Mouse (Mus musculus): ENCODE data around the gene Cd38. TPM values are rescaled to one million over a fixed set of nuclear protein-coding genes. Genes with fewer than 3 reads are reported as not detected.

The Cd38 gene
- polyA plus RNA-seq (2015; fragmentation: Nextera tagmentation; extraction: Ambion mirVana) = 27.2 and 28.3 TPM in 2 replicates

DNA sequence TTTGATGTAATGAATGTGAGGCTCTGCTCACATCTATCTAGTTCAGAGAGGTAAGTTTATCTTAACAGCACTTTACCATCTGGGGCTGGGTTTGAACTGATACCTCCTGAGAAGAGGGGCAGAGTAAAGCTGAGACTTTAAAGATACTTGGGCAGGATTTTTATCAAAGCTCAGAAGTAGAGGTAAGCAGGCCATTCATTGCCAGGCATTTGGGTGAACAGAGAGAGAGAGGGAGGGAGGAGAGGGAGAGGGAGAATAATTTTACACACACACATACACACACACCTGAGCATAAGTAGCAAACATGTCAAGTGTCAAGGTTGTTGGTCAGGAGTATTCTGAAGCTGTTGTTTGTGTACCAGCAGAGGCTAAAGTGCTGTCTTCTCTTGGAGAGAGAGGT, at the start of gene Cd38:
Gene Cd38, plus strand, starts transcription at position 301 of the 400 bp plus-strand sequence.
- ATAC-seq (ENCODE audit: borderline replicate concordance, extremely low read depth, low FRiP score, low TSS enrichment) = no peak
- H3K9ac ChIP-seq = peak within 1 kb of the TSS; percentile 33
- peak within 1 kb of the TSS; percentile 70 for H3K27ac ChIP-seq
- peak within 1 kb of the TSS; percentile 66 for H3K4me2 ChIP-seq
- peak within 1 kb of the TSS; percentile 42 for H3K4me3 ChIP-seq
- H3K27me3 ChIP-seq = no peaks in the 10 kb centered on the region
- peaks cover 10% of the 10 kb centered on the region for H3K4me1 ChIP-seq
- H3K36me3 ChIP-seq = no peaks in the 10 kb centered on the region
- H3K9me3 ChIP-seq = no peaks in the 10 kb centered on the region

DNA sequence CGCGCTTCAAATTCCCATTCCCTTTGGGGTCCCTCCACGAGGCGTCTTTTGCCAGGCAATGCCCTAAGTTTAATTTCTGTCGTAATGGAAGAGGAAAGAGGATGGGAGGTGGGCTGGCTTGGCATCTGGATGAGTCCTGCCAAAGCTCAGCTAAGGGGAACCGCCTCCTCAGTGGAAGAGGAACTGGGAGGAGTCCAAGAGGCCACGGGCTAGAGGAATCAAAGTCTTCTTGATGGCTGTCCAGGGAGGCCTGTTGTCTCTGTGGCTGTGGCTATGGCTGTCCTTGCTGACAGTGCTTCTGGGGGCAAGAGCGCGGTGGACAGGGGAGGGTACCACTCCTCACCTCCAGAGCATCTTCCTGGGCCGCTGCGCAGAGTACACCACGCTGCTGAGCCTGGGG, 49.7 kb upstream of the Cd38 start, which contains the start of gene Bst1:
Gene Bst1, plus strand, starts transcription at position 191 of the 400 bp plus-strand sequence.
- peak; percentile 41 for ATAC-seq (ENCODE audit: borderline replicate concordance, extremely low read depth, low FRiP score, low TSS enrichment)
- Histone ChIP-seq H3K4me1 (peaks cover 9% of the 10 kb centered on the region; the same call in 1 of the 2 replicates), H3K9me3 (no peaks in the 10 kb centered on the region), H3K36me3 (no peaks in the 10 kb centered on the region), H3K4me3 (no peak within 1 kb of the TSS), H3K27ac (no peak within 1 kb of the TSS), H3K27me3 (no peaks in the 10 kb centered on the region), H3K9ac (no peak within 1 kb of the TSS), H3K4me2 (no peak within 1 kb of the TSS)
- 57% methylated on average over 12 of the region's 12 CpGs for WGBS

DNA sequence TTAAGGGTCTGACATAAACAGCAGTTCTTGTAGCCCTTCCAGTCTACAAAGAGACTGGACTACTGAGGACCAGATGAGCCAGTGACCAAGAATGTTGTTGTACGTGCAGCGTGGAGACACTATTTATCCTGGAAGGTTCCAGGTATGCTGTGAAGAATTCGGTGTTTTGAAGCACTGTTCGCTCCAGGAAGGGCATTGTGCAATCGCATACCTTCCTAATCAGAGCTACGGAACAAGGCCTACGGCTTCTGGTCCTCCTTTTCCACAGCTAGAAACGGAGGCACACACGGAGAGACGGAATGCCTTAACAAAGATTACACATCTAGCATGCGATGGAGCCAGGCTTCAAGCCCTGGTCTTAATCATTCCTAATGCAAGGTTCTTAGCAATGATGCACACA, 47.6 kb upstream of the Cd38 start:
- no peak overlapping the region for H3K4me2 ChIP-seq
- WGBS = 55% methylated on average over 11 of the region's 11 CpGs
- no peak overlapping the region for H3K9ac ChIP-seq
- ATAC-seq (ENCODE audit: borderline replicate concordance, extremely low read depth, low FRiP score, low TSS enrichment) = peak; percentile 32; the same call in 1 of the 2 replicates
- H3K4me3 ChIP-seq = no peak overlapping the region
- H3K27me3 ChIP-seq = no peaks in the 10 kb centered on the region
- no peaks in the 10 kb centered on the region for H3K36me3 ChIP-seq
- H3K4me1 ChIP-seq = peaks cover 9% of the 10 kb centered on the region; the same call in 1 of the 2 replicates
- H3K9me3 ChIP-seq = no peaks in the 10 kb centered on the region
- peak overlapping the region; percentile 29; the same call in 1 of the 2 replicates for H3K27ac ChIP-seq

DNA sequence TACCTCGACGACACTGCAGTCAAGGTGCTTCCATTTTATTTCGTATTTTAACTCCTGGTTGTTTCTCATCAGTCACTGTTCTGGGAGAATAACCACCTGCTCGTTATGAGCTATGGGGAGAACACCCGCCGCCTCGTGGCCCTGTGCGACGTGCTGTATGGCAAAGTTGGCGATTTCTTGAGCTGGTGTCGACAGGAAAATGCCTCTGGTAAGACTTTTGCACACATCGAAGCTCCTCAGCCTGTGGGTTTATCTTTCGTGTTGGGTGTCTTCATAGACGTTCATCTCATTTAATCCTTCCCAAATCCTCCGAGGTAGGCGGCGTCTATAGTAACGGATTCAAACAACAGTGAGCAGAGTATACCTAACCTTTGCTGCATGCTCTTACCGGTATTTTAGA, 46.8 kb upstream of the Cd38 start, which contains the start of gene Fbxl5:
Gene Fbxl5, minus strand, starts transcription at position 101 of the 400 bp plus-strand sequence.
- no peaks in the 10 kb centered on the region for H3K27me3 ChIP-seq
- no peak within 1 kb of the TSS for H3K9ac ChIP-seq
- no peaks in the 10 kb centered on the region for H3K9me3 ChIP-seq
- H3K4me1 ChIP-seq = peaks cover 9% of the 10 kb centered on the region; the same call in 1 of the 2 replicates
- H3K4me3 ChIP-seq = no peak within 1 kb of the TSS
- no peak within 1 kb of the TSS for H3K4me2 ChIP-seq
- H3K27ac ChIP-seq = peak within 1 kb of the TSS; percentile 29; the same call in 1 of the 2 replicates
- 79% methylated on average over 19 of the region's 19 CpGs for WGBS
- ATAC-seq (ENCODE audit: borderline replicate concordance, extremely low read depth, low FRiP score, low TSS enrichment) = no peak
- no peaks in the 10 kb centered on the region for H3K36me3 ChIP-seq

DNA sequence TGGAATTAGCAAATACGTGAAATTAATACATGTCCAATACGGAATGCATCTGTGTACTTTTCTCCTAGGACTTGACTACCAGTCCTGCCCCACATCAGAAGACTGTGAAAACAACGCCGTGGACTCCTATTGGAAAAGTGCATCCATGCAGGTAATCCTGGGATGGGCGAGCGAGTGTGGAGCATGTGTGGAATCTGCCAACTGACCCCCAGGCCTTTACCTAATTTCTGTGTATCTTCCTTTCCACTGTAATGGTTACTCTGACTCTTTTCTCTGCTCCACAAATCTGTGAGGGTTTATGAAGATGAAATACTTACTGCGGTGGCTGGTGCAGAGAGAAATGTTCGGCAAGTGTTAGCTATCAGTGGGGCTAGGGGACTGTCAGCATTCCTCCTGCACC, 46.2 kb upstream of the Cd38 start:
- Histone ChIP-seq H3K9me3 (no peaks in the 10 kb centered on the region), H3K4me1 (peaks cover 9% of the 10 kb centered on the region; the same call in 1 of the 2 replicates), H3K27ac (no peak overlapping the region), H3K4me3 (no peak overlapping the region), H3K4me2 (no peak overlapping the region), H3K36me3 (no peaks in the 10 kb centered on the region), H3K9ac (no peak overlapping the region), H3K27me3 (no peaks in the 10 kb centered on the region)
- 93% methylated on average over 8 of the region's 8 CpGs for WGBS
- no peak for ATAC-seq (ENCODE audit: borderline replicate concordance, extremely low read depth, low FRiP score, low TSS enrichment)

DNA sequence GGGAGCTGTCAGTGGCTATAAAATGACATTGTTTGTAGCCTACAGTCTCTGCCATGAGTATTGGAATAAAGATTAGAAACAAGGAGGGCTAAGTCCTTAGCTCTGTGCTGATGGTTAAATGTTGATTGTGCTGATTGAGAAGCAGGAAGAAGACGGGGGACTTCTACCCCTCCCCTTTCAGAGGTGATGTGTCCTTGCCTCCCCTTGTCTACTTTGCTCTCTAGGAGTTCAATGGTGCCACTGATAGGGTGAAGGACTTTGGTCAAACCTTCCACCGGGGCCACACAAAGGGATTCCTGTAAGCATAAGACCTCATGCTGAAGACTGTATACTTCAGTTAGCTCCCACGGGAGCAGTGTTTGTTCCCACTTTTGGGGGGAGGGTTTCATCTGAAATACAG, 45.5 kb upstream of the Cd38 start:
- Histone ChIP-seq H3K9ac (no peak overlapping the region), H3K9me3 (no peaks in the 10 kb centered on the region), H3K27me3 (no peaks in the 10 kb centered on the region), H3K4me3 (no peak overlapping the region), H3K4me1 (peaks cover 9% of the 10 kb centered on the region; the same call in 1 of the 2 replicates), H3K4me2 (no peak overlapping the region), H3K27ac (no peak overlapping the region), H3K36me3 (no peaks in the 10 kb centered on the region)
- 61% methylated on average over 3 of the region's 3 CpGs for WGBS
- no peak for ATAC-seq (ENCODE audit: borderline replicate concordance, extremely low read depth, low FRiP score, low TSS enrichment)

DNA sequence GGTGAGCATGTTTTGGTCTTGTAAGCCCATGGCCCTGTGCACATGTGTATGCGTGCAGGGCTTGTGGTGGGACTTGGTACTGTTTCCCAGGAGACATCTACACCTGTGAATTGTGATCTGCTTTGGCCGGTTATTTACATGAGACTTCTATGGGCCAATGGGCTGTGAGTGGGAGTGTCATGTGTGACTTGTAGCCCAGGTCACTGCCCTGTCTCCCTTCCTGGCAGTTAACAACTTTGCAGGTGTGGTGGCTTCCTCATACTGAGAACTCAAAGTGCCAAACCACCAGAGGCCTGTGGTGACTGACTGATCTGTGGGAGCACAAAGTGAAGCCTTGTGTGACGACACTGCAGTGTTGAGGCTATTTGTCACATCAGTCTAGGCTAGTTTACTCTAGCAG, 43.8 kb upstream of the Cd38 start:
- no peak overlapping the region for H3K4me2 ChIP-seq
- H3K9ac ChIP-seq = no peak overlapping the region
- H3K27ac ChIP-seq = no peak overlapping the region
- H3K4me3 ChIP-seq = no peak overlapping the region
- WGBS = 72% methylated on average over 3 of the region's 3 CpGs
- no peaks in the 10 kb centered on the region for H3K9me3 ChIP-seq
- no peaks in the 10 kb centered on the region for H3K27me3 ChIP-seq
- H3K36me3 ChIP-seq = no peaks in the 10 kb centered on the region
- peaks cover 5% of the 10 kb centered on the region; the same call in 1 of the 2 replicates for H3K4me1 ChIP-seq
- peak; percentile 49; the same call in 1 of the 2 replicates for ATAC-seq (ENCODE audit: borderline replicate concordance, extremely low read depth, low FRiP score, low TSS enrichment)

DNA sequence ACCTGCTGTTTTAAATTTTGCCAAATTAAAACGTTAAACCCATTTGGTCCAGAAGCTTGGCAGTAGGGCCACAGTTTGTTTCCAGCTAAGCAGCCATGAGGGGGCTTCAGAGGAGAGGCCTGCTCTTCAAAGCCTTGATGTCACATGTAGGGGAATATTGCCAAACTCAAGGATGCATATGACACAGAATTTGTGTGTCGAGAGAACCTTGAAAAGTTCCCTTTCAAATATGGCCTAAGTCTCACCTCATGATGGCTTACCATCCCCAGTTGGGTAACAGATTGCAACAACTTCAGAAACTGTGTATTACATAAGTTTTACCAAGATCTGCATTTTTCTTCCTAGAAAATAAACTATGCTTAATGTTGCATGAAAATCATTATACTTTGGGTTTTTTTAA, 41.5 kb upstream of the Cd38 start:
- Histone ChIP-seq H3K9me3 (no peaks in the 10 kb centered on the region), H3K36me3 (no peaks in the 10 kb centered on the region), H3K27ac (no peak overlapping the region), H3K4me1 (no peaks in the 10 kb centered on the region), H3K4me2 (no peak overlapping the region), H3K4me3 (no peak overlapping the region), H3K27me3 (no peaks in the 10 kb centered on the region), H3K9ac (no peak overlapping the region)
- 84% methylated on average over 2 of the region's 2 CpGs for WGBS
- no peak for ATAC-seq (ENCODE audit: borderline replicate concordance, extremely low read depth, low FRiP score, low TSS enrichment)

DNA sequence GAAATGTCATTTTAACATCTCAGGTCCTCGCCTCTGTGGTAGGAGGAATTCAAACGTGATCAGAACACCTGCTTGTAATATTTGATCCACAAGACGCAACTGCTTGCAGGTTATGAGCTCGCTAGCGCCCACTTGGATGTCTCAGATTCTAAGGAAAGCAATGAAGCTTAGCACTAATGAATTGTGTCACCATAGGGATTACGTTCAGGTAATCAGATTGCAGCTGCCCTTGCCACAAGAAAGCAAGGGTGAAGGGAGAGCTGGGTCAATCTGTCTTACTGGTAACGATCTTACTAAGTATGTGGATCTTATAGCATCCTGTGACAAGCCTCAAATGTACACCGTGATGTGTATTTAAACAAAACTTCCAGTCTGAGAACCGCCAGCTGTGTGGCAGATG, 41.0 kb upstream of the Cd38 start:
- no peaks in the 10 kb centered on the region for H3K4me1 ChIP-seq
- no peak overlapping the region for H3K4me2 ChIP-seq
- WGBS = 64% methylated on average over 9 of the region's 9 CpGs
- no peak overlapping the region for H3K4me3 ChIP-seq
- H3K36me3 ChIP-seq = no peaks in the 10 kb centered on the region
- ATAC-seq (ENCODE audit: borderline replicate concordance, extremely low read depth, low FRiP score, low TSS enrichment) = no peak
- no peaks in the 10 kb centered on the region for H3K9me3 ChIP-seq
- H3K9ac ChIP-seq = no peak overlapping the region
- H3K27ac ChIP-seq = no peak overlapping the region
- no peaks in the 10 kb centered on the region for H3K27me3 ChIP-seq

DNA sequence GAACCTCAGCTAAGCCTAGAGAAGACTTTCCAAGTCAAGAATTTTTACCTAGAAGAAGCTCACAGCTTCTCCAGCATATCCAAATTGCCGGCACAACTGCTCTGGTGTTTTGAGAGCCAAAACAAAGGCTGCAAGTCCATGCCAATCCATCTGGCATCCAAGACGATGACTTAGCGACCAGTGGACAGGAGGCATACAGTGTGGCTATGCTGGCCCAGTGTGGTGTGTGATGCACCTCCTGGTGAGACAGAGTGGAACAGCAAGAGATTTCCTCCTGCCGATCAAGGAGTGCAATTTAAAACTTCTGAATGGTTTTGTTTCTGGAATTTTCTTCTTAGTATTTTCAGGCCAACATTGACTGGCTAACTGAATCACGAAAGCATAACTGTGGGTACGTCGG, 31.8 kb upstream of the Cd38 start:
- Histone ChIP-seq H3K4me2 (no peak overlapping the region), H3K9ac (no peak overlapping the region), H3K9me3 (no peaks in the 10 kb centered on the region), H3K4me1 (no peaks in the 10 kb centered on the region), H3K36me3 (no peaks in the 10 kb centered on the region), H3K4me3 (no peak overlapping the region), H3K27me3 (no peaks in the 10 kb centered on the region), H3K27ac (no peak overlapping the region)
- no peak for ATAC-seq (ENCODE audit: borderline replicate concordance, extremely low read depth, low FRiP score, low TSS enrichment)
- 91% methylated on average over 7 of the region's 7 CpGs for WGBS

DNA sequence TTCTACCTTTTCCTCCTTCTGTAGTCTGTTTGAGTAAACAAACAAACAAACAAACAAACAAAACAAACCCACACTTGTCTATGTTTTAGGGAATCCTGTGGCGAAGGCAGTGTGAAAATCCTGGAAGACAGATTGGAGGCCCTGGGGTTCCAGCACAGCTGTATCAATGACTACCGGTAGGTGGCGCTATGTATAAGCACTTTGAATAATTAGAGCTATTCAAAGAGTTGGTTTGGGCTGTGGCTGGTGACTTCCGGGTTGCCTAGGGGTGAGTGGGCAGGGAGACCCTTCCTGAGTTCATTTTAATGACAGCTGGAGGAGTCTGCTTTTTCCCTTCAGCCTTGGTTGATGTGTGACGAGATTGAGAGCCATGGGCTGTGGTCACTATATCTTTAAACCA, 31.0 kb upstream of the Cd38 start:
- Histone ChIP-seq H3K4me2 (no peak overlapping the region), H3K9ac (no peak overlapping the region), H3K4me3 (no peak overlapping the region), H3K27ac (no peak overlapping the region), H3K27me3 (no peaks in the 10 kb centered on the region), H3K36me3 (no peaks in the 10 kb centered on the region), H3K4me1 (no peaks in the 10 kb centered on the region), H3K9me3 (no peaks in the 10 kb centered on the region)
- no peak for ATAC-seq (ENCODE audit: borderline replicate concordance, extremely low read depth, low FRiP score, low TSS enrichment)
- 55% methylated on average over 5 of the region's 5 CpGs for WGBS

DNA sequence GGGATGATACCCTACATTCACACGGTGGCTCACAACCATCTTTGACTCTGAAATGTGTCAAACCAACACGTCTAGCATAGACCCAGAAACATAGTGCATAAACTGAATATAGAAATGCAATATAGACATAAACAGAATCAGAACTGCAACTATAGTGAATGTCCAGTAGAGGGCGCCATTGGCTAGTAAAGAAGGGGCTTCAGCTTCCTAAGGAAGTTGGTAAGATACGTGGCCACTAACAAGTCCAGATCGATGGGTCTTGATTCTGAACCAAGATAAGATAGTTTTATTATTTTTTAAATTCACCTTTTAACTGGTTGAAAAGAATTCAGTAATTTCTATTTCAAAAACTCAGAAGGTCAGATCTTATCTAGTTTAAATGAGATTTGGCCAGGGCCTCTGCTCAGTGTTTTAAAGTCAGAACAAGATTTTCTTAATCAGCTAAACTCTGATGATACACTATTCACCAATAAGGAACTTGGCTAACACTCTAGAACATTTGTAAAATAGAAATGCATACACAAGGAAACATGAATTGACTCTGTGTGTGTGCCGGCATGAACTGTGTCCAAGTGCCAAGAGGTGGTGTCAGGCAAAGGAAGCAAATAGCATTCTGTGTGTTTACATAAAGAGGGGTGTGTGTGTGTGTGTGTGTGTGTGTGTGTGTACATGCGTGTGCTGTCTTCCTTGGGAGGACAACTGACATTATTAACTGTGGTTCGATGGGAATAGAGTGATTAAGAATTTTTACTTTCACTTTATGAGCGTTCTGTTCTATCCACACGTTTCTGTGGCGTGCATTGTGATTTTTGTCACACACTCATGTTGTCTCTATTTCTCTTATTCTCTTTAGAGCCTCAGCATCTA, 27.0 kb upstream of the Cd38 start:
- Histone ChIP-seq H3K9ac (no peak overlapping the region), H3K4me2 (peak overlapping the region; percentile 47), H3K4me3 (peak overlapping the region; percentile 25), H3K4me1 (peaks cover 4% of the 10 kb centered on the region; the same call in 1 of the 2 replicates), H3K27ac (no peak overlapping the region), H3K36me3 (no peaks in the 10 kb centered on the region), H3K9me3 (no peaks in the 10 kb centered on the region), H3K27me3 (no peaks in the 10 kb centered on the region)
- ATAC-seq (ENCODE audit: borderline replicate concordance, extremely low read depth, low FRiP score, low TSS enrichment) = peak; percentile 45; the same call in 1 of the 2 replicates
- WGBS = 18% methylated on average over 11 of the region's 11 CpGs
